ENCODE assay signal across 29 mouse cellular contexts in genomic region chr6:22825086-22825768, GRCm38 (mm10). TPM values are rescaled to one million over a fixed set of nuclear protein-coding genes. Genes with fewer than 3 reads are reported as not detected.
DNase-seq lines count a peak whose midpoint lies in the region; ATAC-seq lines count a peak whose summit lies in the region.
"Had no signal": no experiment of that assay in that cellular context is flagged by ENCODE, and none has a peak within 500 bp of the region (broad histone marks: within the 10 kb centered on the region; RNA-seq: fewer than 3 reads in every experiment).

No protein-coding gene starts in this region.

- no peaks in the 10 kb centered on the region for H3K9me3 ChIP-seq in forebrain, embryonic 13.5 days (replicated peaks)
- no peaks in the 10 kb centered on the region for H3K9me3 ChIP-seq in forebrain, embryonic 11.5 days (ENCODE audit: control insufficient read depth, low read length)
- no peaks in the 10 kb centered on the region for H3K9me3 ChIP-seq in forebrain, embryonic 16.5 days (ENCODE audit: control insufficient read depth, low read length)
- H3K9me3 ChIP-seq: embryonic facial prominence, embryonic 12.5 days; embryonic facial prominence, embryonic 15.5 days; heart, embryonic 10.5 days; heart, embryonic 13.5 days had no signal

- H3K9ac ChIP-seq in forebrain, embryonic 13.5 days, result no peak overlapping the region
- no peak overlapping the region for H3K9ac ChIP-seq in forebrain, embryonic 11.5 days (ENCODE audit: low read length)
- H3K9ac ChIP-seq in forebrain, embryonic 16.5 days (replicated peaks; ENCODE audit: low read depth, low read length), result no peak overlapping the region
- H3K9ac ChIP-seq: embryonic facial prominence, embryonic 12.5 days; embryonic facial prominence, embryonic 15.5 days; heart, embryonic 13.5 days; hindbrain, embryonic 14.5 days had no signal

- DNase-seq in adrenal gland, postnatal 10 days, result peak; percentile 4
- DNase-seq in adrenal gland, adult 8-10 months, result no peak
- DNase-seq in forebrain, embryonic 11.5 days (ENCODE audit: low spot score), result no peak
- peak; percentile 66 for DNase-seq in brain, embryonic 18.5 days (ENCODE audit: low read depth, low spot score)
- no peak for DNase-seq in natural killer cell, adult 2 months (ENCODE audit: low spot score in 2 of 2)
- no peak for DNase-seq in ovary, postnatal 10 days (ENCODE audit: low spot score)
- DNase-seq: cerebellum, adult 11 months; cerebellum, adult 2 months; cerebellum, adult 9-11 months; cerebellum, postnatal 25 days; gastrocnemius, postnatal 10 days; gastrocnemius, postnatal 36 days; heart, adult 2 months; heart, postnatal 14 days; heart, postnatal 4 days; kidney, adult 18-20 months had no signal

- no peaks in the 10 kb centered on the region for H3K36me3 ChIP-seq in forebrain, embryonic 13.5 days (ENCODE audit: poor library complexity, severe bottlenecking)
- H3K36me3 ChIP-seq in forebrain, embryonic 11.5 days (ENCODE audit: control insufficient read depth, insufficient read depth, low read length), result no peaks in the 10 kb centered on the region
- H3K36me3 ChIP-seq in forebrain, embryonic 16.5 days (ENCODE audit: control insufficient read depth, insufficient read depth), result no peaks in the 10 kb centered on the region
- H3K36me3 ChIP-seq: embryonic facial prominence, embryonic 12.5 days; embryonic facial prominence, embryonic 15.5 days; heart, embryonic 10.5 days; heart, embryonic 13.5 days had no signal

- no peaks in the 10 kb centered on the region for H3K27me3 ChIP-seq in forebrain, embryonic 13.5 days
- H3K27me3 ChIP-seq in forebrain, embryonic 11.5 days (ENCODE audit: control insufficient read depth, insufficient read depth, low read length), result no peaks in the 10 kb centered on the region
- H3K27me3 ChIP-seq in forebrain, embryonic 16.5 days (replicated peaks; ENCODE audit: control insufficient read depth, insufficient read depth, low read length), result no peaks in the 10 kb centered on the region
- H3K27me3 ChIP-seq: embryonic facial prominence, embryonic 12.5 days; embryonic facial prominence, embryonic 15.5 days; heart, embryonic 13.5 days; Patski had no signal

- ATAC-seq in forebrain, embryonic 13.5 days, result peak; percentile 92
- no peak for ATAC-seq in forebrain, embryonic 11.5 days (replicated peaks; ENCODE audit: low FRiP score)
- peak; percentile 95 for ATAC-seq in forebrain, embryonic 16.5 days
- ATAC-seq: hindbrain, postnatal 0 days; inflammation-experienced regulatory T-cells, adult 6 months; intestine, embryonic 16.5 days; Patski had no signal

- H3K4me1 ChIP-seq in forebrain, embryonic 13.5 days, result no peaks in the 10 kb centered on the region
- no peaks in the 10 kb centered on the region for H3K4me1 ChIP-seq in forebrain, embryonic 11.5 days (replicated peaks; ENCODE audit: control insufficient read depth, insufficient read depth, low read length)
- H3K4me1 ChIP-seq in forebrain, embryonic 16.5 days (replicated peaks; ENCODE audit: control insufficient read depth, insufficient read depth, low read length), result no peaks in the 10 kb centered on the region
- H3K4me1 ChIP-seq: embryonic facial prominence, embryonic 12.5 days; embryonic facial prominence, embryonic 15.5 days; heart, embryonic 10.5 days had no signal

- H3K27ac ChIP-seq in forebrain, embryonic 13.5 days, result no peak overlapping the region
- H3K27ac ChIP-seq in forebrain, embryonic 11.5 days (ENCODE audit: low read depth, low read length), result no peak overlapping the region
- no peak overlapping the region for H3K27ac ChIP-seq in forebrain, embryonic 16.5 days (ENCODE audit: low read length)
- H3K27ac ChIP-seq: embryonic facial prominence, embryonic 12.5 days; embryonic facial prominence, embryonic 15.5 days; heart, adult 2 months; heart, embryonic 10.5 days; heart, embryonic 13.5 days; hindbrain, embryonic 14.5 days; hindbrain, postnatal 0 days had no signal

- H3K4me2 ChIP-seq in forebrain, embryonic 13.5 days, result no peak overlapping the region
- H3K4me2 ChIP-seq in forebrain, embryonic 11.5 days (ENCODE audit: low read depth, low read length, severe bottlenecking), result no peak overlapping the region
- H3K4me2 ChIP-seq in forebrain, embryonic 16.5 days (ENCODE audit: low read length), result no peak overlapping the region
- H3K4me2 ChIP-seq: embryonic facial prominence, embryonic 12.5 days; embryonic facial prominence, embryonic 15.5 days; heart, embryonic 13.5 days; hindbrain, embryonic 14.5 days had no signal

- WGBS in forebrain, embryonic 13.5 days, result 83% methylated on average over 1 of the region's 1 CpGs
- WGBS in forebrain, embryonic 11.5 days, result 100% methylated on average over 1 of the region's 1 CpGs
- 61% methylated on average over 1 of the region's 1 CpGs for WGBS in forebrain, embryonic 16.5 days

- no peak overlapping the region for H3K4me3 ChIP-seq in forebrain, embryonic 13.5 days
- no peak overlapping the region for H3K4me3 ChIP-seq in forebrain, embryonic 11.5 days (ENCODE audit: low read depth, low read length)
- H3K4me3 ChIP-seq in forebrain, embryonic 16.5 days (replicated peaks; ENCODE audit: low read length), result no peak overlapping the region
- H3K4me3 ChIP-seq: embryonic facial prominence, embryonic 12.5 days; embryonic facial prominence, embryonic 15.5 days; heart, adult 2 months; heart, embryonic 10.5 days; heart, embryonic 13.5 days had no signal

RNA-seq across cellular contexts. Expression of gene Ptprz1, which starts 50.1 kb away (rescaled TPM):
- total RNA-seq in adrenal gland, postnatal 10 days (2021), result 10 to 100 TPM in 1 of 2 experiments, 1 to 10 TPM in 1; 9.9 to 10.1 TPM
- 1 to 10 TPM; 2.5 to 4.3 (median 3.6) TPM for total RNA-seq in adrenal gland, adult 8-10 months (2022)
- 82.0 and 95.1 TPM in 2 replicates for polyA plus RNA-seq in forebrain, embryonic 13.5 days (2015; fragmentation: Nextera tagmentation; extraction: Ambion mirVana)
- 86.6 and 94.4 TPM in 2 replicates for polyA plus RNA-seq in forebrain, embryonic 11.5 days (2014; fragmentation: Nextera tagmentation; extraction: Ambion mirVana)
- 133 and 142 TPM in 2 replicates for polyA plus RNA-seq in forebrain, embryonic 16.5 days (2015; fragmentation: Nextera tagmentation; extraction: Ambion mirVana)
- total RNA-seq: common myeloid progenitor, adult 5-6 weeks; granulocyte monocyte progenitor cell, adult 5-6 weeks had no signal

Comparison
In these comparisons a context has a peak if more than half of its experiments do, and no peak if none do; other contexts are left out.
1. DNase-seq: peak in adrenal gland, postnatal 10 days (single experiment) and brain, embryonic 18.5 days (single experiment); none in adrenal gland, adult 8-10 months (single experiment), forebrain, embryonic 11.5 days (single experiment), natural killer cell, adult 2 months (0 of 2) and ovary, postnatal 10 days (single experiment).